Mouse (Mus musculus): ENCODE results near the gene Casc1. TPM values are rescaled to one million over a fixed set of nuclear protein-coding genes. Genes with fewer than 3 reads are reported as not detected.

The Casc1 gene
- polyA plus RNA-seq, 1 experiment from 2014 or later = 2.3 TPM

- DNase-seq (ENCODE audit: low spot score) (no peak), ATAC-seq (no peak)
- TF ChIP-seq EP300 (IDR thresholded peaks at IDR 0.05) = no peak
- TF ChIP-seq CTCF (IDR thresholded peaks at IDR 0.05) = no peak
- H3K9ac ChIP-seq (replicated peaks; ENCODE audit: low read depth) = no peak overlapping the region
- WGBS = 84% methylated on average over 6 of the region's 6 CpGs
- H3K27ac ChIP-seq (ENCODE audit: low read length) = no peak overlapping the region
- H3K4me1 ChIP-seq (ENCODE audit: insufficient read depth, low read depth, low read length) = no peaks in the 10 kb centered on the region
- no peak overlapping the region for H3K4me2 ChIP-seq (replicated peaks; ENCODE audit: low read depth, low read length)
- H3K4me3 ChIP-seq (ENCODE audit: low read depth, low read length) = no peak overlapping the region
- H3K27me3 ChIP-seq (replicated peaks; ENCODE audit: insufficient read depth, low read length) = no peaks in the 10 kb centered on the region
- H3K36me3 ChIP-seq (ENCODE audit: insufficient read depth, low read length) = no peaks in the 10 kb centered on the region; the same call in 1 of the 2 replicates
- H3K9me3 ChIP-seq (ENCODE audit: low read length) = no peaks in the 10 kb centered on the region
Measured at GRCm38 (mm10) chr6:145235367-145235766, 24.6 kb upstream of the Casc1 start.

- no peaks in the 10 kb centered on the region for H3K4me1 ChIP-seq (ENCODE audit: insufficient read depth, low read depth, low read length)
- H3K4me3 ChIP-seq (ENCODE audit: low read depth, low read length) = no peak overlapping the region
- no peak overlapping the region for H3K9ac ChIP-seq (replicated peaks; ENCODE audit: low read depth)
- H3K36me3 ChIP-seq (ENCODE audit: insufficient read depth, low read length) = no peaks in the 10 kb centered on the region; the same call in 1 of the 2 replicates
- H3K4me2 ChIP-seq (replicated peaks; ENCODE audit: low read depth, low read length) = no peak overlapping the region
- 66% methylated on average over 1 of the region's 1 CpGs for WGBS
- no peak for DNase-seq (ENCODE audit: low spot score)
- TF ChIP-seq EP300 (IDR thresholded peaks at IDR 0.05) = no peak
- TF ChIP-seq CTCF (IDR thresholded peaks at IDR 0.05) = no peak
- no peaks in the 10 kb centered on the region for H3K27me3 ChIP-seq (replicated peaks; ENCODE audit: insufficient read depth, low read length)
- ATAC-seq = no peak
- H3K27ac ChIP-seq (ENCODE audit: low read length) = no peak overlapping the region
- no peaks in the 10 kb centered on the region for H3K9me3 ChIP-seq (ENCODE audit: low read length)
Measured at GRCm38 (mm10) chr6:145234391-145234790, 23.6 kb upstream of the Casc1 start.

GRCm38 (mm10) chr6:145226296-145226695 lies 15.5 kb upstream of the Casc1 start:
- Histone ChIP-seq H3K27ac (ENCODE audit: low read length) (no peak overlapping the region), H3K27me3 (replicated peaks; ENCODE audit: insufficient read depth, low read length) (no peaks in the 10 kb centered on the region), H3K4me3 (ENCODE audit: low read depth, low read length) (no peak overlapping the region), H3K4me1 (ENCODE audit: insufficient read depth, low read depth, low read length) (no peaks in the 10 kb centered on the region), H3K9ac (replicated peaks; ENCODE audit: low read depth) (no peak overlapping the region), H3K9me3 (ENCODE audit: low read length) (no peaks in the 10 kb centered on the region), H3K4me2 (replicated peaks; ENCODE audit: low read depth, low read length) (no peak overlapping the region), H3K36me3 (ENCODE audit: insufficient read depth, low read length) (0 out of 2 replicates have a peak, but pooled peaks cover 3% of the 10 kb centered on the region)
- TF ChIP-seq CTCF (IDR thresholded peaks at IDR 0.05) (no peak), EP300 (IDR thresholded peaks at IDR 0.05) (no peak)
- 72% methylated on average over 3 of the region's 3 CpGs for WGBS
- DNase-seq (ENCODE audit: low spot score) = no peak
- ATAC-seq = no peak

GRCm38 (mm10) chr6:145224246-145224645 lies 13.4 kb upstream of the Casc1 start:
- Histone ChIP-seq H3K27ac (ENCODE audit: low read length) (no peak overlapping the region), H3K9me3 (ENCODE audit: low read length) (no peaks in the 10 kb centered on the region), H3K9ac (replicated peaks; ENCODE audit: low read depth) (no peak overlapping the region), H3K4me1 (ENCODE audit: insufficient read depth, low read depth, low read length) (no peaks in the 10 kb centered on the region), H3K27me3 (replicated peaks; ENCODE audit: insufficient read depth, low read length) (no peaks in the 10 kb centered on the region), H3K36me3 (ENCODE audit: insufficient read depth, low read length) (peaks cover 8% of the 10 kb centered on the region; the same call in 1 of the 2 replicates), H3K4me2 (replicated peaks; ENCODE audit: low read depth, low read length) (no peak overlapping the region), H3K4me3 (ENCODE audit: low read depth, low read length) (no peak overlapping the region)
- DNase-seq (ENCODE audit: low spot score) (no peak), ATAC-seq (no peak)
- TF ChIP-seq CTCF (IDR thresholded peaks at IDR 0.05) (no peak), EP300 (IDR thresholded peaks at IDR 0.05) (no peak)
- WGBS = 88% methylated on average over 6 of the region's 6 CpGs

GRCm38 (mm10) chr6:145215826-145216225 lies 5.0 kb upstream of the Casc1 start:
- 92% methylated on average over 3 of the region's 3 CpGs for WGBS
- Histone ChIP-seq H3K4me3 (ENCODE audit: low read depth, low read length) (no peak overlapping the region), H3K27ac (ENCODE audit: low read length) (no peak overlapping the region), H3K9me3 (ENCODE audit: low read length) (no peaks in the 10 kb centered on the region), H3K4me1 (ENCODE audit: insufficient read depth, low read depth, low read length) (no peaks in the 10 kb centered on the region), H3K9ac (replicated peaks; ENCODE audit: low read depth) (no peak overlapping the region), H3K27me3 (replicated peaks; ENCODE audit: insufficient read depth, low read length) (no peaks in the 10 kb centered on the region), H3K36me3 (ENCODE audit: insufficient read depth, low read length) (peaks cover 4% of the 10 kb centered on the region; the same call in 1 of the 2 replicates), H3K4me2 (replicated peaks; ENCODE audit: low read depth, low read length) (no peak overlapping the region)
- DNase-seq (ENCODE audit: low spot score) (no peak), ATAC-seq (no peak)
- no peak for TF ChIP-seq CTCF (IDR thresholded peaks at IDR 0.05)
- no peak for TF ChIP-seq EP300 (IDR thresholded peaks at IDR 0.05)

GRCm38 (mm10) chr6:145213916-145214315 lies 3.1 kb upstream of the Casc1 start:
- Histone ChIP-seq H3K4me1 (ENCODE audit: insufficient read depth, low read depth, low read length) (0 out of 2 replicates have a peak, but pooled peaks cover 5% of the 10 kb centered on the region), H3K9me3 (ENCODE audit: low read length) (no peaks in the 10 kb centered on the region), H3K9ac (replicated peaks; ENCODE audit: low read depth) (no peak overlapping the region), H3K27ac (ENCODE audit: low read length) (no peak overlapping the region), H3K36me3 (ENCODE audit: insufficient read depth, low read length) (no peaks in the 10 kb centered on the region; the same call in 1 of the 2 replicates), H3K27me3 (replicated peaks; ENCODE audit: insufficient read depth, low read length) (no peaks in the 10 kb centered on the region), H3K4me3 (ENCODE audit: low read depth, low read length) (no peak overlapping the region), H3K4me2 (replicated peaks; ENCODE audit: low read depth, low read length) (no peak overlapping the region)
- ATAC-seq (no peak), DNase-seq (ENCODE audit: low spot score) (no peak)
- whole genome bisulfite sequencing = 62% methylated on average over 2 of the region's 2 CpGs
- TF ChIP-seq CTCF (IDR thresholded peaks at IDR 0.05) (no peak), EP300 (IDR thresholded peaks at IDR 0.05) (no peak)

All from lung, postnatal 0 days (tissue).